Mouse (Mus musculus): Measurements from ENCODE around the gene Vhl.

DNA sequence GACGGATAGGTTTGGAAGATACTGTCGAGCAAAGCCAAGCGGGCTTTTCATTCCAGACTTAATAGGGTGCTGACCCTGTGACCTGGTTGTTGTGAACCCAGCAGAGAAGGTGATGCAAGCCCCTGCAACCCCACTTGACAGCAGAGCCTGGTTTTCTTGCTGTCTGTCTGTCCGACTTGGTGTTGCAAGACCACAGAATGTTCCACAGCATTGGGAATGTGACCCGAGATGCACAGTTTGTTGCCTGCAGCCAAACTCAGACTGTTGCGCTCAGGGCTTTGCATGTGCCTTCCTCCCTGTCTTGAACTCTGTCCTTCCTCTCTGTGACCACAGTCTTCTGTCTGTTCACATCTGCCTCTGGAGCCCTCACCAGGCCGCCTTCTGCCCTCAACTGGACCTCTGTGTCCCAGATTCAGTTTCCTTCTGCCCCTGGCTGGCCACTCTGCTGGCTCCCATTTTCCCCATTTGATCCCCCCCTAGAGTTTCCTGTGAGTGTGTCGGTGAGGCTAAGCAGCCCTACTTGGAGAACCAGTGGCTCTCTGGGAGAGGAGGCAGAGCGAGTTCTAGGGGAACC, 56.3 kb downstream of the Vhl start:
- TF ChIP-seq CTCF (IDR thresholded peaks at IDR 0.05; ENCODE audit: control insufficient read depth, insufficient read depth, insufficient read length) (no peak), USF1 (IDR thresholded peaks at IDR 0.05; ENCODE audit: low read depth) (no peak), CEBPB (IDR thresholded peaks at IDR 0.05; ENCODE audit: low read depth) (no peak)
